In genomic region chr19:40722137-40723038, GRCm38 (mm10) we compare ENCODE assay signal across 8 mouse cellular contexts. TPM values are rescaled to one million over a fixed set of nuclear protein-coding genes. Genes with fewer than 3 reads are reported as not detected.
DNase-seq lines count a peak whose midpoint lies in the region; ATAC-seq lines count a peak whose summit lies in the region.

No protein-coding gene starts in this region.

- peak; percentile 44 for DNase-seq in gastrocnemius, postnatal 10 days
- DNase-seq in gastrocnemius, postnatal 25 days, result no peak
- DNase-seq in adrenal gland, postnatal 10 days, result peak; percentile 66
- peak; percentile 58 for DNase-seq in embryo, embryonic 11.5 days (ENCODE audit: low read depth, low spot score)
- peak; percentile 60 to 64 for DNase-seq in heart, postnatal 36 days
- peak; percentile 61 for DNase-seq in layer of hippocampus, adult 9-10 months (ENCODE audit: low spot score)
- DNase-seq in right cerebral cortex, postnatal 10 days (ENCODE audit: low spot score in 2 of 2), result peak; percentile 67 to 75

- intact Hi-C loops in heart, postnatal 36 days (cut with DNase I), result loop anchor here (1.0 to 5.0 kb wide), 4 partner anchors 60 to 380 kb away; partner anchors contain the start of genes Entpd1 and Tctn3

- ATAC-seq in megakaryocyte, adult 5-6 weeks (ENCODE audit: poor library complexity, severe bottlenecking), result peak; percentile 81

RNA-seq across cellular contexts. Expression of gene Cc2d2b, which starts 26.2 kb away (rescaled TPM):
- not detected for total RNA-seq in gastrocnemius, postnatal 10 days (2021)
- not detected for total RNA-seq in gastrocnemius, postnatal 25 days (2021)
- total RNA-seq in adrenal gland, postnatal 10 days (2021), result under 1 TPM in 1 of 2 experiments, not detected in 1; 0.15 TPM
- total RNA-seq in heart, postnatal 36 days (2021), result not detected
- not detected in 2 replicates for total RNA-seq in megakaryocyte, adult 5-6 weeks (2015)
- not detected in 2 replicates for total RNA-seq in megakaryocyte, adult 5-6 weeks (2017)
